Mouse (Mus musculus): ENCODE results near the gene Zfp235.

DNA sequence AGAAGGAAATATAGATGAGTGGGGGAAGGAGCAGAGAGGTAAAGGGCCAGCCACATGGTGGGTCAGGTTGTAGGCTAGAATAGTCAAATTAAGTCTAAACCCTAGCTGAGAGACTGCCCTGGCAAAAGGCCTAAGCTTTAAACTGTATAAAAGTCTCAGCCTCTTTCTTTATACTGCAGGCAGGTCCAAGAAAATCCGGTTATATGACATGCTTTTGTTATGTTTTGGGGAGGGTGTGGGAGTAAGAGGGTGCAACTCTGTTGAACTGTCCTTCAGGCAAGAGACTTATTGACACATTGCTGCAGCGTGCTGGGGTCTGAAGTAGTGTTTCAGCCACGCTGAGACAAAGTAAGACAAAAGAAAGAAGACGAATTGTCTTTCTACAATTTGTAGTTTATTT lies 38.2 kb downstream of the Zfp235 start:
- no peak for TF ChIP-seq JUND (IDR thresholded peaks at IDR 0.05; ENCODE audit: low read depth, low read length)
- no peak for TF ChIP-seq ZMIZ1 (IDR thresholded peaks at IDR 0.05; ENCODE audit: low read depth, low read length)
- TF ChIP-seq TAL1 (IDR thresholded peaks at IDR 0.05; ENCODE audit: low read length): no peak
- no peak for TF ChIP-seq POLR2A (IDR thresholded peaks at IDR 0.05; ENCODE audit: control insufficient read depth in 1 of 2, insufficient read depth in 1 of 2, low read depth in 1 of 2, low read length in 2 of 2, poor library complexity in 1 of 2)
- TF ChIP-seq CTCF (IDR thresholded peaks at IDR 0.05 in 2 of 3, conservative IDR thresholded peaks at IDR 0.05 in 1 of 3; ENCODE audit: control insufficient read depth in 1 of 3, insufficient read depth in 1 of 3, low read depth in 2 of 3, low read length in 3 of 3, poor library complexity in 1 of 3, severe bottlenecking in 1 of 3): no peak
- no peak for TF ChIP-seq ZKSCAN1 (IDR thresholded peaks at IDR 0.05; ENCODE audit: low read depth, low read length)
- no peak for TF ChIP-seq CHD2 (IDR thresholded peaks at IDR 0.05; ENCODE audit: low read length)
- TF ChIP-seq MXI1 (IDR thresholded peaks at IDR 0.05; ENCODE audit: low read depth, low read length): no peak
